14 mouse cellular contexts compared by ENCODE assay signal in genomic region chr19:31795485-31796046, GRCm38 (mm10). TPM values are rescaled to one million over a fixed set of nuclear protein-coding genes. Genes with fewer than 3 reads are reported as not detected.
DNase-seq lines count a peak whose midpoint lies in the region; TF ChIP-seq lines count a peak whose summit lies in the region.
"Had no signal": no experiment of that assay in that cellular context is flagged by ENCODE, and none has a peak within 500 bp of the region (broad histone marks: within the 10 kb centered on the region; RNA-seq: fewer than 3 reads in every experiment).

No protein-coding gene starts in this region.

- no peak for TF ChIP-seq POLR2A in brain, embryonic 14.5 days (IDR thresholded peaks at IDR 0.05; ENCODE audit: borderline replicate concordance, extremely low read depth, insufficient read depth, insufficient read length, poor library complexity, severe bottlenecking)

- intact Hi-C loops in gastrocnemius, adult 2 months (cut with DNase I), result no loop called here
- intact Hi-C loops in gastrocnemius, postnatal 36 days (cut with DNase I), result no loop called here

- DNase-seq in gastrocnemius, adult 2 months, result peak; percentile 20
- no peak for DNase-seq in gastrocnemius, postnatal 36 days
- DNase-seq in layer of hippocampus, postnatal 10 days (ENCODE audit: low spot score in 2 of 2), result peak; percentile 29 to 50
- DNase-seq in layer of hippocampus, adult 11-12 months (ENCODE audit: low spot score), result no peak
- peak; percentile 30 for DNase-seq in Muller cell, postnatal 12 days (ENCODE audit: inconsistent ontology term)
- DNase-seq in brain, embryonic 14.5 days (ENCODE audit: low read depth), result peak; percentile 60
- no peak for DNase-seq in natural killer cell, adult 2 months (ENCODE audit: low spot score in 2 of 2)
- no peak for DNase-seq in yolk sac, embryonic 10.5 days (ENCODE audit: low spot score)
- DNase-seq: gastrocnemius, postnatal 25 days; kidney, adult 11 months; thymus, postnatal 14 days had no signal

- H3K27ac ChIP-seq in gastrocnemius, adult 2 months, result no peak overlapping the region
- H3K27ac ChIP-seq: liver, embryonic 15.5 days; neural tube, embryonic 12.5 days had no signal

- TF ChIP-seq CTCF in gastrocnemius, adult 2 months (IDR thresholded peaks at IDR 0.05), result no peak
- TF ChIP-seq CTCF in brain, embryonic 14.5 days (IDR thresholded peaks at IDR 0.05; ENCODE audit: borderline replicate concordance, extremely low read depth, insufficient read depth, insufficient read length), result no peak

- H3K4me3 ChIP-seq in gastrocnemius, adult 2 months, result no peak overlapping the region
- H3K4me3 ChIP-seq: liver, embryonic 15.5 days; megakaryocyte, embryonic 14.5 days; neural tube, embryonic 12.5 days had no signal

RNA-seq across cellular contexts. Expression of gene Prkg1, which starts 30.7 kb away (rescaled TPM):
- 10 to 100 TPM; 22.5 to 37.7 TPM for total RNA-seq in gastrocnemius, adult 2 months (2021)
- total RNA-seq in gastrocnemius, postnatal 36 days (2021), result 10 to 100 TPM; 23.1 to 37.4 TPM
- 10 to 100 TPM; 21.7 to 23.2 TPM for total RNA-seq in layer of hippocampus, postnatal 10 days (2021)
- 1.9 and 4.5 TPM in 2 replicates for polyA plus RNA-seq in brain, embryonic 14.5 days (2012; rRNA removed)

Comparison
In these comparisons a context has a peak if more than half of its experiments do, and no peak if none do; other contexts are left out.
1. DNase-seq: peak in gastrocnemius, adult 2 months (single experiment), layer of hippocampus, postnatal 10 days (2 of 2), Muller cell, postnatal 12 days (single experiment) and brain, embryonic 14.5 days (single experiment); none in gastrocnemius, postnatal 36 days (0 of 2), layer of hippocampus, adult 11-12 months (single experiment), natural killer cell, adult 2 months (0 of 2) and yolk sac, embryonic 10.5 days (single experiment).